Mouse (Mus musculus): ENCODE results near the gene Olfr77.

Gene Olfr77

GRCm38 (mm10) chr9:19916565-19916964, at the start of gene Olfr77:
TSS of gene Olfr77 (plus strand) at chr9:19916865.
- no peak for DNase-seq

GRCm38 (mm10) chr9:19887904-19888303, 28.8 kb upstream of the Olfr77 start, which contains the start of gene Olfr862:
TSS of gene Olfr862 (minus strand) at chr9:19888004.
- no peak for DNase-seq

GRCm38 (mm10) chr9:19911170-19911569, 5.5 kb upstream of the Olfr77 start:
- peak; percentile 85 for DNase-seq
